Mouse (Mus musculus) C2C12 (cell line): ENCODE measurements at regions not wholly inside any gene's neighbourhood (a gene's known extent, or its start where the extent isn't known, plus 50 kb on each side); places are given as distances from the start of the nearest gene placed in this dataset.

Source experiments
- CTCF ChIP-seq: IDR thresholded peaks from one replicate; pipeline ENCODE4 v1.5.1; 2011; ENCODE audit not compliant: control insufficient read depth, insufficient read depth, insufficient read length
- FOSL1 ChIP-seq: IDR thresholded peaks from one replicate; pipeline ENCODE4 v1.8.0; 2011; ENCODE audit warnings: mild to moderate bottlenecking, low read length; ENCODE audit not compliant: poor library complexity, insufficient read depth, severe bottlenecking

DNA sequence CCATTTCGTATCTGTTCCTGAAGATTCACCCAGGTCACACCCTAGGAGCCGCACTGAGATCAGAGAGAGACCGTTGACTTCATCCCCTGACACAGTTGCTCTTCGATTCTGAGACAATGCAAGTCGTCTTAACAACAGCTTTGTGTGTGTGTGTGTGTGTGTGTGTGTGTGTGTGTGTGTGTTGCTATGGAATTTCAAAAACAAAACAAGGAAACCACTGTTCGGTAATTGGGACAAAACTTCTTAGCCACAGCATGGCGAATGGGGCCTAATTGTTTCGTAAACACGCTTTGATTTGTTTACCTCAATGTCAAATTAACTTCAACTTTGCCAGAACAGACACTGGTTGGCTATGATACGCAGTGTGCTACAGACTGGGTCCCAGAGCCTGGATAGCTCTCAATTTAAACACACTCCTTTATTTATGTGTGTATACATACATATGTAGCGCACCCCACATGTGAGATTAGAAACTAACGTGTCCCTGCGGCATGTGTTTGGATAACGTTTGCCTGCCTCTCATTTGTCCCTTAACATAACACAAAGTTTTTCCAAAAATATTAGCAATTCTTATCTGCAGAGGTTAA, 176.1 kb upstream of the Spred2 start:
- TF ChIP-seq CTCF (no peak), FOSL1 (no peak)
